Mouse (Mus musculus) heart, adult 2 months (tissue): ENCODE measurements around the gene Tsnaxip1. TPM values are rescaled to one million over a fixed set of nuclear protein-coding genes. Genes with fewer than 3 reads are reported as not detected.

Experiments used
- DNase-seq, 2 experiments: peaks; one replicate each; pipeline ENCODE4 v3.0.0; 2021
- H3K27ac ChIP-seq: fragments of 200-600 bp; 2 replicates; pipeline ENCODE4 v1.8.1; 2022
- H3K27me3 ChIP-seq: fragments of 200-500 bp; 2 replicates; pipeline ENCODE4 v1.6.1; 2012; ENCODE audit warnings: mild to moderate bottlenecking, low read length, inconsistent platforms, mixed read lengths; ENCODE audit not compliant: control insufficient read depth, insufficient read depth
- H3K36me3 ChIP-seq: fragments of 200-500 bp; 2 replicates; pipeline ENCODE4 v1.6.1; 2012; ENCODE audit warnings: low read length, inconsistent platforms; ENCODE audit not compliant: control insufficient read depth, insufficient read depth
- H3K4me1 ChIP-seq: fragments of 200-500 bp; 2 replicates; pipeline ENCODE4 v1.6.1; 2011; ENCODE audit warnings: low read length; ENCODE audit not compliant: control insufficient read depth, insufficient read depth
- H3K4me3 ChIP-seq: fragments of 200-600 bp; 2 replicates; pipeline ENCODE4 v1.8.1; 2022
- H3K79me2 ChIP-seq: fragments of 200-500 bp; replicated peaks from 2 replicates; pipeline ENCODE4 v1.6.1; 2012; ENCODE audit warnings: mild to moderate bottlenecking, inconsistent platforms, low read length, moderate library complexity, mixed read lengths; ENCODE audit not compliant: control insufficient read depth, insufficient read depth
- H3K9ac ChIP-seq: fragments of 200-500 bp; 2 replicates; pipeline ENCODE4 v1.6.1; 2012; ENCODE audit warnings: low read depth, mild to moderate bottlenecking, control low read depth, inconsistent platforms, low read length, mixed read lengths
- CTCF ChIP-seq: fragments of 200-600 bp; IDR thresholded peaks from 2 replicates; pipeline ENCODE4 v1.8.1; 2022; ENCODE audit warnings: antibody characterized with exemption, mild to moderate bottlenecking, moderate library complexity
- EP300 ChIP-seq: fragments of 200-500 bp; IDR thresholded peaks from 2 replicates; pipeline ENCODE4 v1.6.1; 2011; ENCODE audit warnings: low read depth, low read length, control low read depth; ENCODE audit not compliant: insufficient read depth
- POLR2A ChIP-seq: fragments of 200-500 bp; IDR thresholded peaks from 2 replicates; pipeline ENCODE4 v1.6.1; 2011; ENCODE audit warnings: mild to moderate bottlenecking, low read depth, low read length, control low read depth; ENCODE audit not compliant: insufficient read depth
- WGBS: fragments of 180-500 bp; shearing (Covaris S2); methylation state at CpG from one replicate; pipeline ENCODE4 v1.1.7; 2018; 5-methylcytosine and 5-hydroxymethylcytosine counted together
- intact Hi-C: fragments of 180-260 bp; cut with DNase I; formaldehyde crosslinking; loops from one replicate; pipeline ENCODE4 v1.15.1; 2025
- polyA plus RNA-seq: library from polyadenylated mRNA; depleted of rRNA; stranded (reverse); fragments of >200 nt; gene quantifications from 2 replicates; pipeline ENCODE4 v1.2.3, GENCODE M21; 2012
- total RNA-seq, 2 experiments: library from RNA; stranded (reverse); gene quantifications; 2 replicates each; pipeline ENCODE4 v1.2.3; 2021

Tsnaxip1 gene
- total and polyA plus RNA-seq, 3 experiments, result 0.20 TPM; not detected in 2

DNA sequence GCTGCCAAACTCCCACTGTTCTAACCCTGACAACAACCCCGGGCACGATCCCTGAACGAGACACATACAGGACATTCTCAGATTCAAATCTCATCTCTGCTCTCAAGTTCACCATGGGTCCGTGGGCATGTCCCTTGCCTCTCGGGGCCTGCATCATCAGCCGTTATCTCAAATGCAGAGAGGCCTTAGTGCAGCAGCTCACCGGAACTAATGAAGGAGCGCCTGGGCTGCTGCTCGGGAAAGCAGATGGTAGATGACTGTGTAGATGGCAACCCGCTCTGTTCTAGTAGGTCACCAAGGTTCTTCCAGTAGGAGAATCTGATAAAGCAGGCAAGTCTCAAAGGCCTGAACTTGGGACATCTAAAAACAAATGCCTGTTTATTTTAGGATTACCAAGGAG lies 16.5 kb upstream of the Tsnaxip1 start:
- Histone ChIP-seq H3K27me3 (no peaks in the 10 kb centered on the region), H3K79me2 (0 out of 2 replicates have a peak, but pooled peaks cover 3% of the 10 kb centered on the region), H3K4me3 (no peak overlapping the region), H3K36me3 (peaks cover 22% of the 10 kb centered on the region), H3K27ac (no peak overlapping the region), H3K9ac (no peak overlapping the region), H3K4me1 (peaks cover 24% of the 10 kb centered on the region)
- DNase-seq, result no peak
- 41% methylated on average over 10 of the region's 10 CpGs for WGBS
- intact Hi-C loops, result no loop called here
- TF ChIP-seq CTCF, result no peak
- TF ChIP-seq POLR2A, result no peak
- no peak for TF ChIP-seq EP300

DNA sequence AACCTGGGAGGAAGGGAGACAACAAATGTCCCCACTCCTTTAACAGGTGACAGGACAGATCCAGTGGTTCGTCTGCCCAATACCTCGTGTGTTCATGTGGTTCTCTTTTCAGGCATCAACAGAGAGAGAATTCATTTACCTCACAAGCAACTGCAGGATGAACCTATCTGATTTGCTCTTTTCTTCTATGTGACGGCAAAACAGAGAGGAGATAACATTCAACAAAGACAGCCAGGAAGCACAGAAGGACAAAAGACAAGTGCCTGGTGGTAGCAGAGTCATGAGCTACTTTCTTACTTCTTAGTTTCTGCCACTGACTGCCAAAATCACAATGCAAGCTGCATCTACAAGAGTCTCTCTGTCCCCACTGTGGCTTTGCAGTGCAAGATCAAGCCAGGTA lies 16.0 kb upstream of the Tsnaxip1 start:
- TF ChIP-seq POLR2A (no peak), CTCF (no peak), EP300 (no peak)
- Histone ChIP-seq H3K4me1 (peaks cover 24% of the 10 kb centered on the region), H3K27me3 (no peaks in the 10 kb centered on the region), H3K9ac (no peak overlapping the region; the same call in 1 of the 2 replicates), H3K36me3 (peaks cover 22% of the 10 kb centered on the region), H3K4me3 (no peak overlapping the region), H3K79me2 (0 out of 2 replicates have a peak, but pooled peaks cover 3% of the 10 kb centered on the region), H3K27ac (no peak overlapping the region)
- intact Hi-C loops, result no loop called here
- 42% methylated on average over 3 of the region's 3 CpGs for WGBS
- no peak for DNase-seq

GRCm38 (mm10) chr8:105812511-105812910 lies 15.0 kb upstream of the Tsnaxip1 start:
- Histone ChIP-seq H3K9ac (no peak overlapping the region), H3K4me3 (no peak overlapping the region), H3K27ac (no peak overlapping the region), H3K4me1 (peaks cover 24% of the 10 kb centered on the region), H3K79me2 (0 out of 2 replicates have a peak, but pooled peaks cover 3% of the 10 kb centered on the region), H3K27me3 (no peaks in the 10 kb centered on the region), H3K36me3 (peaks cover 20% of the 10 kb centered on the region)
- TF ChIP-seq CTCF (no peak), EP300 (no peak), POLR2A (no peak)
- DNase-seq, result no peak
- WGBS, result 80% methylated on average over 5 of the region's 5 CpGs
- intact Hi-C loops, result no loop called here

DNA sequence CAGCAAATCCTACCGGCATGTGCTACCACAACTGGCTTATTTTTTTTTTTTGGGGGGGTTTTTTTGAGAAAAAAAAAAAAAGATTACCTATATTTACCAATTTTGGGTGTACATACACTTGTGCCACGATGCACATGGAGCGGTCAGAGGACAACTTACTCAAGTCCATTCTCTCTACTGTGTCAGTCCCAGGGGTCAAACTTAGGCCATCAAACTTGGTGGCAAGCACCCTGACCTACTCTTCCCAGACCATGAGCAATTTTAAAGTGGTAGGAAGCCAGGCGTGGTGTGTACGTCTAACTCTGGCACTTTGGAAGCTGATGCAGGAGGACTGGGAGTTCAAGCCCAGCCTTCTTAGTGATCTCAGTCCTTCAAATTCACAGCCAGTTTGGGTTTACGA lies 14.3 kb upstream of the Tsnaxip1 start:
- no peak for DNase-seq
- Histone ChIP-seq H3K27me3 (no peaks in the 10 kb centered on the region), H3K9ac (no peak overlapping the region), H3K4me1 (peaks cover 19% of the 10 kb centered on the region), H3K27ac (no peak overlapping the region), H3K36me3 (peaks cover 14% of the 10 kb centered on the region), H3K79me2 (peaks cover 3% of the 10 kb centered on the region; the same call in 1 of the 2 replicates), H3K4me3 (no peak overlapping the region)
- intact Hi-C loops, result no loop called here
- 97% methylated on average over 6 of the region's 6 CpGs for WGBS
- TF ChIP-seq POLR2A (no peak), CTCF (no peak), EP300 (no peak)

GRCm38 (mm10) chr8:105819659-105820058 lies 7.9 kb upstream of the Tsnaxip1 start:
- intact Hi-C loops, result no loop called here
- Histone ChIP-seq H3K4me3 (no peak overlapping the region), H3K36me3 (no peaks in the 10 kb centered on the region), H3K27ac (no peak overlapping the region; the same call in 1 of the 2 replicates), H3K79me2 (peaks cover 6% of the 10 kb centered on the region; the same call in 1 of the 2 replicates), H3K9ac (no peak overlapping the region), H3K4me1 (peaks cover 7% of the 10 kb centered on the region), H3K27me3 (no peaks in the 10 kb centered on the region)
- TF ChIP-seq POLR2A (no peak), CTCF (no peak), EP300 (no peak)
- no peak for DNase-seq
- 82% methylated on average over 3 of the region's 3 CpGs for WGBS

DNA sequence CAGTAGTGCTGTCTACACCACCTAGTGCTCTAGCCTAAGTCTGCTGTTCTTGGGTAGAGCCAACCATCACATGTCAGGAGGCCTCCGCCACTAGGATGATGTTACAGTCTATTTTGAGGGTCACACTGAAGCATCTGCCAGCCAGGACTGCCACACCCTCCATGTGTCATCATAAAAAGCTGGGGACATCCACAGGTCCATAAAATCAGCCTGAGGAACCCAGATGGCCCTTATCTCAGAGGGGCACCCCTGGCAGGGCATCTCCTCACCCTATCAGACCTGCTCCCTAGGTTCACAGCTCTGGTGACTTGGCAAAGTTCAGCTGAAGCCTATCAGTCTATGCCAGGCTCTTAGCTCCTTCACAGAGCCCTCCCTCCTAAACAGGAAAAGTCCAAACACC lies 6.6 kb upstream of the Tsnaxip1 start:
- peak overlapping the region; percentile 69 for H3K27ac ChIP-seq
- DNase-seq, result peak in 1 of 2 experiments; percentile 65

More for the DNA sequence above, 6.6 kb upstream of the Tsnaxip1 start:
- Histone ChIP-seq H3K4me3 (no peak overlapping the region), H3K79me2 (peaks cover 6% of the 10 kb centered on the region), H3K4me1 (peaks cover 9% of the 10 kb centered on the region), H3K9ac (no peak overlapping the region), H3K27me3 (no peaks in the 10 kb centered on the region), H3K36me3 (peaks cover 8% of the 10 kb centered on the region; the same call in 1 of the 2 replicates)
- no peak for TF ChIP-seq CTCF
- TF ChIP-seq EP300, result 0 out of 2 replicates have a peak, but pooled peaks have one; percentile 46
- TF ChIP-seq POLR2A, result no peak
- WGBS, result 69% methylated on average over 1 of the region's 1 CpGs
- intact Hi-C loops, result no loop called here
